Mouse (Mus musculus) gastrocnemius, postnatal 4 days (tissue): ENCODE measurements around the gene Sirt3. TPM values are rescaled to one million over a fixed set of nuclear protein-coding genes. Genes with fewer than 3 reads are reported as not detected.

Source experiments
- DNase-seq, 2 experiments: peaks; one replicate each; pipeline ENCODE4 v3.0.0; 2021 to 2022; ENCODE audit warnings: low spot score in 2 of 2, mixed read lengths in 2 of 2
- total RNA-seq, 2 experiments: library from RNA; stranded (reverse); gene quantifications; 2 replicates each; pipeline ENCODE4 v1.2.3; 2021

The Sirt3 gene
- total RNA-seq, 2 experiments from 2014 or later = 16.4 to 18.9 TPM

- no peak for DNase-seq
These were observed 60.8 kb downstream of the Sirt3 start for GRCm38 (mm10) chr7:140821305-140821652.

GRCm38 (mm10) chr7:140820173-140820572 is 61.9 kb downstream of the Sirt3 start:
- DNase-seq = no peak

Other genes with a start within 250 kb of the Sirt3 start
- gene Olfr53, start 235.9 kb downstream of the Sirt3 start, total RNA-seq = not detected
- under 1 TPM in 1 of 2 experiments, not detected in 1; 0.02 TPM for gene Olfr539, start 222.4 kb downstream of the Sirt3 start, total RNA-seq
- not detected for gene Olfr45, start 200.4 kb downstream of the Sirt3 start, total RNA-seq
- gene Olfr541, start 185.0 kb downstream of the Sirt3 start, total RNA-seq = not detected
- gene Cyp2e1, start 118.6 kb downstream of the Sirt3 start, total RNA-seq = 1 to 10 TPM in 1 of 2 experiments, under 1 TPM in 1; 0.54 to 3.6 TPM
- gene Syce1, start 94.5 kb downstream of the Sirt3 start, total RNA-seq = not detected
- under 1 TPM in 1 of 2 experiments, not detected in 1; 0.07 TPM for gene Zfp941, start 60.1 kb downstream of the Sirt3 start, total RNA-seq
- gene Urah, start 47.3 kb downstream of the Sirt3 start, total RNA-seq = under 1 TPM in 1 of 2 experiments, not detected in 1; 0.44 TPM
- not detected for gene Scgb1c1, start 36.8 kb downstream of the Sirt3 start, total RNA-seq
- gene Odf3, start 34.5 kb downstream of the Sirt3 start, total RNA-seq = not detected
- gene Gm45785, start 26.0 kb downstream of the Sirt3 start, total RNA-seq = not detected
- 10 to 100 TPM; 35.4 to 40.9 TPM for gene Ric8a, start 25.4 kb downstream of the Sirt3 start, total RNA-seq
- gene Bet1l, start 24.7 kb downstream of the Sirt3 start, total RNA-seq = 10 to 100 TPM; 23.7 to 24.5 TPM
- gene Psmd13, start 341 bp downstream of the Sirt3 start, total RNA-seq = 100 to 1,000 TPM; 120 to 129 TPM
- gene Cox8b, start 18.1 kb upstream of the Sirt3 start, total RNA-seq = 100 to 1,000 TPM; 754 to 792 TPM
- under 1 TPM in 1 of 2 experiments, not detected in 1; 0.08 TPM for gene Nlrp6, start 38.6 kb upstream of the Sirt3 start, total RNA-seq
- 10 to 100 TPM; 15.8 to 16.6 TPM for gene Pgghg, start 59.1 kb upstream of the Sirt3 start, total RNA-seq
- 1 to 10 TPM; 2.0 to 2.4 TPM for gene Ifitm5, start 68.0 kb upstream of the Sirt3 start, total RNA-seq
- gene Gm45717, start 73.6 kb upstream of the Sirt3 start, total RNA-seq = not detected
- gene Ifitm2, start 73.7 kb upstream of the Sirt3 start, total RNA-seq = 100 to 1,000 TPM; 238 to 274 TPM
- gene Ifitm1, start 84.9 kb upstream of the Sirt3 start, total RNA-seq = 1 to 10 TPM; 4.9 to 8.2 TPM
- 10 to 100 TPM; 75.0 to 79.2 TPM for gene Ifitm3, start 128.5 kb upstream of the Sirt3 start, total RNA-seq
- gene Ifitm6, start 135.6 kb upstream of the Sirt3 start, total RNA-seq = 1 to 10 TPM in 1 of 2 experiments, not detected in 1; 1.2 TPM
- gene Gm17387, start 146.8 kb upstream of the Sirt3 start, total RNA-seq = not detected
- under 1 TPM; 0.22 to 0.62 TPM for gene B4galnt4, start 178.8 kb upstream of the Sirt3 start, total RNA-seq
- under 1 TPM; 0.25 to 0.54 TPM for gene Pkp3, start 195.9 kb upstream of the Sirt3 start, total RNA-seq
- 1 to 10 TPM; 2.9 to 3.7 TPM for gene Sigirr, start 218.3 kb upstream of the Sirt3 start, total RNA-seq
- gene Ano9, start 235.5 kb upstream of the Sirt3 start, total RNA-seq = not detected
- 10 to 100 TPM; 22.6 to 29.0 TPM for gene Ptdss2, start 240.1 kb upstream of the Sirt3 start, total RNA-seq